Mouse (Mus musculus) megakaryocyte, embryonic 14.5 days (primary cell): ENCODE results near the gene Mast4.

ENCODE experiments used
- FLI1 ChIP-seq: IDR thresholded peaks from 2 replicates; pipeline ENCODE4 v1.6.1; 2012; ENCODE audit warnings: low read length, inconsistent platforms, mixed read lengths
- GATA1 ChIP-seq: IDR thresholded peaks from 3 replicates; pipeline ENCODE4 v1.6.1; 2012; ENCODE audit warnings: mixed read lengths, low read length, inconsistent platforms, borderline replicate concordance

- TF ChIP-seq FLI1 (no peak), GATA1 (no peak)
Observed at GRCm38 (mm10) chr13:102839741-102840482, 494.4 kb downstream of the Mast4 start.
